Mouse (Mus musculus) stomach, postnatal 0 days (tissue): ENCODE measurements around the gene Fut8. TPM values are rescaled to one million over a fixed set of nuclear protein-coding genes. Genes with fewer than 3 reads are reported as not detected.
A peak's percentile ranks its signal among the peaks of the same experiment; 100 is the strongest.

ENCODE experiments used
- ATAC-seq: fragments of 200-750 bp; cut with Nextera tagmentation; 2 replicates; pipeline ENCODE4 v1.8.0; 2017; ENCODE audit not compliant: low FRiP score, low TSS enrichment
- DNase-seq: peaks from one replicate; pipeline ENCODE4 v3.0.0-alpha.2; 2016; ENCODE audit warnings: low spot score
- H3K27ac ChIP-seq: fragments of 300-500 bp; sonication (generic); replicated peaks from 2 replicates; pipeline ENCODE4 v1.5.1; 2014; ENCODE audit warnings: mild to moderate bottlenecking, control low read depth
- H3K27me3 ChIP-seq: fragments of 300-500 bp; sonication (generic); 2 replicates; pipeline ENCODE4 v1.6.1; 2014; ENCODE audit warnings: low read length; ENCODE audit not compliant: control insufficient read depth, insufficient read depth
- H3K36me3 ChIP-seq: fragments of 300-500 bp; sonication (generic); 2 replicates; pipeline ENCODE4 v1.6.1; 2014; ENCODE audit warnings: low read length, mixed read lengths; ENCODE audit not compliant: control insufficient read depth, insufficient read depth
- H3K4me1 ChIP-seq: fragments of 300-500 bp; sonication (generic); replicated peaks from 2 replicates; pipeline ENCODE4 v1.6.1; 2014; ENCODE audit warnings: antibody characterized with exemption; ENCODE audit not compliant: control insufficient read depth, insufficient read depth
- H3K4me2 ChIP-seq: fragments of 300-500 bp; sonication (generic); replicated peaks from 2 replicates; pipeline ENCODE4 v1.6.1; 2014; ENCODE audit warnings: low read depth, mild to moderate bottlenecking, control low read depth, moderate library complexity
- H3K4me3 ChIP-seq: fragments of 300-500 bp; sonication (generic); 2 replicates; pipeline ENCODE4 v1.5.1; 2014; ENCODE audit warnings: low read depth, low read length, control low read depth
- H3K9ac ChIP-seq: fragments of 300-500 bp; sonication (generic); 2 replicates; pipeline ENCODE4 v1.6.1; 2014; ENCODE audit warnings: mild to moderate bottlenecking, low read length, control low read depth, mixed read lengths
- H3K9me3 ChIP-seq: fragments of 300-500 bp; sonication (generic); 2 replicates; pipeline ENCODE4 v1.6.1; 2016; ENCODE audit warnings: low read length; ENCODE audit not compliant: control insufficient read depth
- CTCF ChIP-seq: IDR thresholded peaks from 2 replicates; pipeline ENCODE4 v1.5.1; 2016; ENCODE audit warnings: antibody characterized with exemption, low read depth, mild to moderate bottlenecking, moderate library complexity
- EP300 ChIP-seq: optimal IDR thresholded peaks from 2 replicates; pipeline ENCODE3; 2016; ENCODE audit warnings: antibody characterized with exemption
- WGBS: fragments of 180-500 bp; shearing (Covaris S2); extraction: QIAGEN DNeasy Blood & Tissue Kit; methylation state at CpG from one replicate; pipeline ENCODE4 v1.1.7; 2014; 5-methylcytosine and 5-hydroxymethylcytosine counted together
- polyA plus RNA-seq: library from polyadenylated mRNA; unstranded; fragments of >200 nt; fragmentation: Nextera tagmentation; extraction: Ambion mirVana; gene quantifications from 2 replicates; pipeline ENCODE4 v1.2.1, GENCODE M21; 2015

The Fut8 gene
- polyA plus RNA-seq, 1 experiment from 2014 or later: 29.5 TPM

DNA sequence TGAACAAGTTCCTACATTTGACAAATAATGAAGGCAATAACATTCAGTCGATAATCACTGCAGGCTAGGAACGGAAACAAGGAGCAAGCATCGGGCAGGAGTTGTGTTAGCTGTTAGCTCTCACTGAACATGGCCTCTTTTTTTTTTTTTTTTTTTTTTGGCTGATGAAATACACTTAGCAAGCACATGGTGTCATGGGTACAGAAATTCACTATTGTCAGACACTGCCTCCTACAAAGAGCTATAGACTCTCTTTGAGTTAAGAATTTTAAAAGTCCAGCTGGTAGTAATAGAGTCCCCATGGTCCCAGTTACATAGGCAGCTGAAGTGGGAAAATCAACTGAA is 23.4 kb upstream of the Fut8 start:
- H3K4me1 ChIP-seq: no peaks in the 10 kb centered on the region
- no peaks in the 10 kb centered on the region for H3K9me3 ChIP-seq
- no peak overlapping the region for H3K4me3 ChIP-seq
- H3K4me2 ChIP-seq: no peak overlapping the region
- no peak overlapping the region for H3K27ac ChIP-seq
- no peak for ATAC-seq
- DNase-seq: no peak
- 89% methylated on average over 3 of the region's 3 CpGs for WGBS
- H3K36me3 ChIP-seq: no peaks in the 10 kb centered on the region
- no peaks in the 10 kb centered on the region for H3K27me3 ChIP-seq
- TF ChIP-seq CTCF: no peak
- no peak for TF ChIP-seq EP300
- no peak overlapping the region for H3K9ac ChIP-seq

DNA sequence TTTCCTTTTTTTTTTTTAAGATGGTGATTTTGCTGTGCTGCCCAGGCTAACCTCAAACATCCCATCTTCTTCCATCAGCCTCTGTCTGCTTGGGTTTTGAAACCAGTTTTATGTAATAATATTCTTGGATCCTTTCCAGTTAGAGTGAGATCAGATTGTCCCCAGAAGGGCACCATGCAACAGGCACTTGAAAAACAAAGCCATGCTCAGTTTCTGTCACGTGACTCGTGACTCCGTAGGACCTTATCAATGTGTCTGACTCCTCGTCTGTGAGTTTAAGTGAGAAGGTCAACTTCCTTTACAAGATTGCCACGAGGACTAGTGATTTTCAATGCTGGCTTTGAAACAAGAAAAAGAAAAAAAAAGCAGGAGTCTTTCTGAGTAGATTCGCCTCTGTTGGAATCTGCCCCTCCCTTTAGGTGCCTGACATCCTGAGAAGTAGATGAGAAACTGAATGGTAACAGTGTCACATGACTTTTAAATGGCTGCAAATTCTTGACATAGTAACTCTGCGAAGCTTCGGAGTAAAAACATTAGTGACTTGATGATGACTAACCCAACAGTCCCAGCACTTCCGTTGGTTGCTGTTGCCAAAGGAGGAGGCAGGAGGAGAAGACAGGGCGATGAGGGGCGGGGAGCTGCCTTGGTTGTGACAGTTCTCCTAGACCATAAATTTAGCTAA is 21.3 kb upstream of the Fut8 start:
- Histone ChIP-seq H3K4me3 (no peak overlapping the region), H3K27ac (no peak overlapping the region), H3K4me2 (no peak overlapping the region), H3K27me3 (no peaks in the 10 kb centered on the region), H3K9me3 (no peaks in the 10 kb centered on the region), H3K9ac (no peak overlapping the region), H3K4me1 (no peaks in the 10 kb centered on the region), H3K36me3 (no peaks in the 10 kb centered on the region)
- 59% methylated on average over 11 of the region's 11 CpGs for WGBS
- TF ChIP-seq CTCF: no peak
- TF ChIP-seq EP300: no peak
- ATAC-seq (peak; percentile 86), DNase-seq (peak; percentile 50)

- no peak overlapping the region for H3K4me2 ChIP-seq
- 68% methylated on average over 5 of the region's 5 CpGs for WGBS
- DNase-seq (no peak), ATAC-seq (no peak)
- H3K27me3 ChIP-seq: no peaks in the 10 kb centered on the region
- TF ChIP-seq CTCF (no peak), EP300 (no peak)
- no peak overlapping the region for H3K9ac ChIP-seq
- no peak overlapping the region for H3K27ac ChIP-seq
- H3K4me1 ChIP-seq: no peaks in the 10 kb centered on the region
- no peaks in the 10 kb centered on the region for H3K36me3 ChIP-seq
- H3K4me3 ChIP-seq: no peak overlapping the region
- H3K9me3 ChIP-seq: no peaks in the 10 kb centered on the region
Observed at GRCm38 (mm10) chr12:77220616-77221015, 17.3 kb upstream of the Fut8 start.

DNA sequence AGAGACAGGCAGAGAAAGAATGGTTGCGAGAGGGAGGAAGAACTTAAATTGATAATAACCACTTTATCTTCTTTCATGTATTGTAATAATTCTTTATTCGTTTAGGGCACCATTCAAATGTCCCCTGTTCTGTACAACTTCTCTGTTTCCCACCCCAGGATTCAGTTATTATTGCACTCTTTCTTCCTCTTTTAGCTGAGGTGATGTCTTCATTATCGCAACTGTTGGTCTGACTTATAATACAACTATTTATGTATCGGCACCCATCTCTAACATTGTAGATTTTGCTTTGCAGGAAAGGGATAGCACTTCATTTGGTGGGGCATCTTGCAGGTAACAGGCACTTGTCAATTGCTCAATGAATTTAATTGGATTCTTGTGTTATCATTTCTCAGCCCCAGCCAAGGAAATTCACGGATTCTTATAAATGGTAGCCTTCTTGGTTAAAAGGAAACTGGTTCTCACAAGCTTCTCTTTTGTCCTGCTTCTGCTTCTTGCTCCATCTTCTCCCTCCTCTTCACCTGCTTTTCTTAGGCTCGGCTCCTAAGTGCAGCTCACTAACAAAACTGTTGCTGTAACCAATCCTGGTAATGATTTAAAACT is 15.6 kb upstream of the Fut8 start:
- H3K9ac ChIP-seq: no peak overlapping the region
- TF ChIP-seq EP300 (no peak), CTCF (no peak)
- no peaks in the 10 kb centered on the region for H3K9me3 ChIP-seq
- no peaks in the 10 kb centered on the region for H3K36me3 ChIP-seq
- H3K4me2 ChIP-seq: no peak overlapping the region
- no peak overlapping the region for H3K4me3 ChIP-seq
- no peak for ATAC-seq
- no peak overlapping the region for H3K27ac ChIP-seq
- DNase-seq: no peak
- 79% methylated on average over 6 of the region's 6 CpGs for WGBS
- no peaks in the 10 kb centered on the region for H3K4me1 ChIP-seq
- H3K27me3 ChIP-seq: no peaks in the 10 kb centered on the region

DNA sequence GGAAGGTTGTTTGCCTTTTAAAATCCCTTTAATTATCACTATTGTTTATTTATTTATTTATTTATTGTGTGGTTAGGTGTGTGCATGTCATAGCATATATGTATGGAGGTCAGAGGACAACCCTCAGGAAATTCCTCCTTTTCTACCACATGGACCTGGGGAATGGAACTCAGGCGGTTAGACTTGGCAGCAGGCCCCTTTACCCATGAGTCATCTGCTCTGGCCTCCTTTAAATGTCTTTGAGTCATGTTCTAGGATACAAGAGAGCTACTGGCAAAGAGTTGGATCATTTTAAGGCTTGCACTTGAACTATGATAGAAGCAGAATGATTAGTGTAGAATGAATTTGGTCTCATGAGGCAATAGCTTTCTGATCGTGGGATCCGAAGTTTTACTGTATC is 14.3 kb upstream of the Fut8 start:
- Histone ChIP-seq H3K9ac (no peak overlapping the region), H3K36me3 (no peaks in the 10 kb centered on the region), H3K4me3 (no peak overlapping the region), H3K27ac (no peak overlapping the region), H3K4me2 (no peak overlapping the region), H3K27me3 (no peaks in the 10 kb centered on the region), H3K9me3 (no peaks in the 10 kb centered on the region), H3K4me1 (no peaks in the 10 kb centered on the region)
- TF ChIP-seq CTCF (no peak), EP300 (no peak)
- ATAC-seq: no peak
- no peak for DNase-seq
- WGBS: 52% methylated on average over 3 of the region's 3 CpGs

GRCm38 (mm10) chr12:77224121-77224520 is 13.8 kb upstream of the Fut8 start:
- no peaks in the 10 kb centered on the region for H3K4me1 ChIP-seq
- ATAC-seq (no peak), DNase-seq (no peak)
- no peak overlapping the region for H3K27ac ChIP-seq
- H3K4me2 ChIP-seq: no peak overlapping the region
- H3K27me3 ChIP-seq: no peaks in the 10 kb centered on the region
- no peaks in the 10 kb centered on the region for H3K9me3 ChIP-seq
- no peaks in the 10 kb centered on the region for H3K36me3 ChIP-seq
- WGBS: 86% methylated on average over 4 of the region's 4 CpGs
- no peak overlapping the region for H3K9ac ChIP-seq
- TF ChIP-seq CTCF (no peak), EP300 (no peak)
- no peak overlapping the region for H3K4me3 ChIP-seq
